Mouse (Mus musculus): ENCODE results near the gene Gli1. TPM values are rescaled to one million over a fixed set of nuclear protein-coding genes. Genes with fewer than 3 reads are reported as not detected.

Gli1 gene
- total RNA-seq, 2 experiments from 2014 or later: 2.2 to 2.3 TPM

GRCm38 (mm10) chr10:127297015-127297871, 44.5 kb downstream of the Gli1 start:
- no peak for DNase-seq (ENCODE audit: low spot score in 2 of 2)
- intact Hi-C loops (cut with DNase I): no loop called here

GRCm38 (mm10) chr10:127295986-127296794, 45.6 kb downstream of the Gli1 start:
- intact Hi-C loops (cut with DNase I): no loop called here
- DNase-seq (ENCODE audit: low spot score in 2 of 2): no peak

GRCm38 (mm10) chr10:127294895-127295510, 46.8 kb downstream of the Gli1 start:
- DNase-seq (ENCODE audit: low spot score in 2 of 2): no peak
- intact Hi-C loops (cut with DNase I): no loop called here

GRCm38 (mm10) chr10:127293590-127294113, 48.1 kb downstream of the Gli1 start:
- intact Hi-C loops (cut with DNase I): no loop called here
- DNase-seq (ENCODE audit: low spot score in 2 of 2): no peak

GRCm38 (mm10) chr10:127292987-127293538, 48.7 kb downstream of the Gli1 start:
- DNase-seq (ENCODE audit: low spot score in 2 of 2): peak in 1 of 2 experiments; percentile 43
- intact Hi-C loops (cut with DNase I): no loop called here

GRCm38 (mm10) chr10:127291881-127292638, 49.7 kb downstream of the Gli1 start:
- intact Hi-C loops (cut with DNase I): loop anchor here (2.0 kb wide), 1 partner anchor 19 kb away; the partner anchor contains the start of gene Mars
- no peak for DNase-seq (ENCODE audit: low spot score in 2 of 2)

- intact Hi-C loops (cut with DNase I): loop anchor here (2.0 kb wide), 1 partner anchor 20 kb away; the partner anchor contains the start of gene Mars
- peak in 1 of 2 experiments; percentile 51 for DNase-seq (ENCODE audit: low spot score in 2 of 2)
These were observed 50.6 kb downstream of the Gli1 start for GRCm38 (mm10) chr10:127290930-127291880.

GRCm38 (mm10) chr10:127290307-127290929, 51.4 kb downstream of the Gli1 start:
- DNase-seq (ENCODE audit: low spot score in 2 of 2): peak; percentile 99 to 100
- intact Hi-C loops (cut with DNase I): loop anchor here (2.0 kb wide), 1 partner anchor 20 kb away; the partner anchor contains the start of gene Mars

- intact Hi-C loops (cut with DNase I): loop anchor here (2.0 kb wide), 1 partner anchor 21 kb away; the partner anchor contains the start of gene Mars
- DNase-seq (ENCODE audit: low spot score in 2 of 2): peak; percentile 31 to 47
These were observed 52.1 kb downstream of the Gli1 start for GRCm38 (mm10) chr10:127289573-127290191.

GRCm38 (mm10) chr10:127288800-127289572, 52.8 kb downstream of the Gli1 start, which contains the start of gene Mbd6:
Mbd6 (minus strand) TSS chr10:127289018.
- DNase-seq (ENCODE audit: low spot score in 2 of 2): peak; percentile 83 to 85
- intact Hi-C loops (cut with DNase I): loop anchor here (1.0 kb wide), 1 partner anchor 23 kb away; the partner anchor contains the start of gene Dctn2

- intact Hi-C loops (cut with DNase I): loop anchor here (1.0 kb wide), 1 partner anchor 22 kb away; the partner anchor contains the start of gene Dctn2
- peak; percentile 40 to 49 for DNase-seq (ENCODE audit: low spot score in 2 of 2)
These were observed 53.4 kb downstream of the Gli1 start for GRCm38 (mm10) chr10:127288328-127288799.

GRCm38 (mm10) chr10:127287936-127288293, 53.9 kb downstream of the Gli1 start:
- intact Hi-C loops (cut with DNase I): loop anchor here (1.0 kb wide), 1 partner anchor 22 kb away; the partner anchor contains the start of gene Dctn2
- no peak for DNase-seq (ENCODE audit: low spot score in 2 of 2)

- intact Hi-C loops (cut with DNase I): no loop called here
- DNase-seq (ENCODE audit: low spot score in 2 of 2): no peak
These were observed 54.4 kb downstream of the Gli1 start for GRCm38 (mm10) chr10:127287271-127287935.

- intact Hi-C loops (cut with DNase I): no loop called here
- DNase-seq (ENCODE audit: low spot score in 2 of 2): no peak
These were observed 55.0 kb downstream of the Gli1 start for GRCm38 (mm10) chr10:127286730-127287129.

- intact Hi-C loops (cut with DNase I): no loop called here
- no peak for DNase-seq (ENCODE audit: low spot score in 2 of 2)
These were observed 55.6 kb downstream of the Gli1 start for GRCm38 (mm10) chr10:127286194-127286593.
